Mouse (Mus musculus) T-cell, adult 66 days (primary cell): ENCODE measurements around the gene Fbxo34. TPM values are rescaled to one million over a fixed set of nuclear protein-coding genes. Genes with fewer than 3 reads are reported as not detected.

Experiments
- total RNA-seq, 2 experiments: library from RNA; stranded (reverse); gene quantifications; 3 replicates in 1 of 2; 4 replicates in 1 of 2; pipeline ENCODE4 v1.2.4; 2023

Gene Fbxo34
- 10 to 100 TPM; 18.5 to 27.3 TPM for total RNA-seq

DNA sequence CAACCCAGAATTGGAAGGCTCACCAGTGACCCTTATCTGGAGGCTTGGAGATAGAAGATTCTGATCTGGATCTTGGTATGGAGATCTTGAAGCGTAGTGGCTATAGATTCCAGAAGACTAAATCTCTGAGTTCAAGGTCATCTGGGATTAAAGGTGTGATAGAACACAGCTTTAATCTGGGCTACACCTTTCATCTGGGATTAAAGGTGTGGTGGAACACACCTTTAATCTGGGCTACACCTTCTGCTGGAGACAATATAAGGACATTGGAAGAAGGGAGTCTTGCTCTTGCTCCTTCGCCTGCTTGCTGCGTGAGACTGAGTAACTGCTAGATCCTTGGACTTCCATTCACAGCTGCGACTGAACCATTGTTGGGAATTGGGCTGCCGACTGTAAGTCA lies at the start of gene Fbxo34:
Gene Fbxo34 (plus strand): TSS at position 301 of the 400 bp plus-strand sequence.

GRCm38 (mm10) chr14:47417775-47418665 lies 32.2 kb upstream of the Fbxo34 start, which contains the start of gene Dlgap5:
Gene Dlgap5 (minus strand): TSS chr14:47418407.

DNA sequence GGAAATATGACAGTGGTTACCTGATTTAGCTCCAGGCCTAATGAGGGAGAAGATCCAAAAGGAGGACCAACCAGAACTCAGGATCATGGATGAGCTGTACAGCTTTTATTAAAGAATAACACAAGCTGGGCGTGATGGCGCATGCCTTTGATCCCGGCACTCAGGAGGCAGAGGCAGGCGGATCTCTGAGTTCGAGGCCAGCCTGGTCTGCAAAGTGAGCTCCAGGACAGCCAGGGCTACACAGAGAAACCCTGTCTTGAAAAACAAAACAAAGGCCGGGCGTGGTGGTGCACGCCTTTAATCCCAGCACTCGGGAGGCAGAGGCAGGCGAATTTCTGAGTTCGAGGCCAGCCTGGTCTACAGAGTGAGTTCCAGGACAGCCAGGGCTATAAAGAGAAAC lies 120.3 kb downstream of the Fbxo34 start, which contains the start of gene Atg14:
Gene Atg14 (minus strand): TSS at position 101 of the 400 bp plus-strand sequence.

Other genes with a start within 250 kb of the Fbxo34 start
- gene Wdhd1, start 173.6 kb upstream of the Fbxo34 start, total RNA-seq, result 10 to 100 TPM; 16.8 to 20.1 TPM
- 10 to 100 TPM; 27.4 to 28.5 TPM for gene Socs4, start 173.5 kb upstream of the Fbxo34 start, total RNA-seq
- gene Mapk1ip1l, start 152.2 kb upstream of the Fbxo34 start, total RNA-seq, result 100 to 1,000 TPM; 199 to 206 TPM
- gene Lgals3, start 82.7 kb upstream of the Fbxo34 start, total RNA-seq, result 1 to 10 TPM; 1.3 to 5.0 TPM
- gene Dlgap5, start 32.0 kb upstream of the Fbxo34 start, total RNA-seq, result 10 to 100 TPM in 1 of 2 experiments, 1 to 10 TPM in 1; 9.5 to 14.3 TPM
- gene Atg14, start 120.2 kb downstream of the Fbxo34 start, total RNA-seq, result 10 to 100 TPM; 28.0 to 42.5 TPM
- gene Ktn1, start 198.0 kb downstream of the Fbxo34 start, total RNA-seq, result 10 to 100 TPM; 69.3 to 73.6 TPM